Mouse (Mus musculus) limb, embryonic 10.5 days (tissue): ENCODE measurements around the gene Chst15. TPM values are rescaled to one million over a fixed set of nuclear protein-coding genes. Genes with fewer than 3 reads are reported as not detected.
A peak's percentile ranks its signal among the peaks of the same experiment; 100 is the strongest.

Source experiments
- DNase-seq: peaks from one replicate; pipeline ENCODE4 v3.0.0-alpha.2; 2017; ENCODE audit warnings: low spot score
- H3K27ac ChIP-seq: fragments of 300-500 bp; sonication (generic); 2 replicates; pipeline ENCODE4 v1.5.1; 2016; ENCODE audit warnings: mild to moderate bottlenecking
- H3K27me3 ChIP-seq: fragments of 300-500 bp; sonication (generic); 2 replicates; pipeline ENCODE4 v1.6.1; 2016; ENCODE audit warnings: low read depth, mild to moderate bottlenecking; ENCODE audit not compliant: poor library complexity, severe bottlenecking
- H3K36me3 ChIP-seq: fragments of 300-500 bp; sonication (generic); 2 replicates; pipeline ENCODE4 v1.6.1; 2016; ENCODE audit warnings: mild to moderate bottlenecking, moderate library complexity
- H3K4me1 ChIP-seq: fragments of 300-500 bp; sonication (generic); 2 replicates; pipeline ENCODE4 v1.6.1; 2016
- H3K4me3 ChIP-seq: fragments of 300-500 bp; sonication (generic); 2 replicates; pipeline ENCODE4 v1.5.1; 2016; ENCODE audit warnings: mild to moderate bottlenecking, moderate library complexity
- H3K9me3 ChIP-seq: fragments of 300-500 bp; sonication (generic); replicated peaks from 2 replicates; pipeline ENCODE4 v1.6.1; 2016; ENCODE audit warnings: mild to moderate bottlenecking
- WGBS: fragments of 180-500 bp; shearing (Covaris S2); methylation state at CpG from one replicate; pipeline ENCODE4 v1.1.7; 2016; 5-methylcytosine and 5-hydroxymethylcytosine counted together
- polyA plus RNA-seq: library from polyadenylated mRNA; unstranded; fragments of >200 nt; fragmentation: Nextera tagmentation; extraction: Ambion mirVana; gene quantifications from 2 replicates; pipeline ENCODE4 v1.2.1, GENCODE M21; 2016

Gene Chst15
- polyA plus RNA-seq, 1 experiment from 2014 or later, result 9.6 TPM

DNA sequence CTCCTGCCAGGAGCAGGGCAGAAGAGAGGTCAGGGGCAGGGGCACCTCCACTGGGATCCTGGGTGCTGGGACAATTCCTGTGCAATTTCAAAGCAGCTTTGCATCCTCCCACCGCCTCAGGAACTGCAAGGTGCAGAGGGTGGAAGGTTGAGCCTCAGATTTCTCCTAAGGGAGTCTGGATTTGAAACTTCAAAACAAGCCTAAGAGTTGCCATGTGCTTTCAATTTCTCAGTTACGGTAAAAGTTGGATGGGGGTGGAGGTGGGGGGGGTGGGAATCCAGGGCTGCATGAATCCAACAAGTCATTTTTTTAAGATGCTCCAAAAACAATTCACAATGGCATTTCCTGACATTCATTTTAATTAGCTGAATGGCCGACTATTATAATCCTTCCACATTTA lies 129.6 kb downstream of the Chst15 start:
- 37% methylated on average over 3 of the region's 3 CpGs for WGBS
- Histone ChIP-seq H3K4me3 (no peak overlapping the region), H3K27ac (peak overlapping the region; percentile 64; the same call in 1 of the 2 replicates), H3K27me3 (no peaks in the 10 kb centered on the region), H3K36me3 (no peaks in the 10 kb centered on the region), H3K9me3 (no peaks in the 10 kb centered on the region), H3K4me1 (peaks cover 32% of the 10 kb centered on the region)
- no peak for DNase-seq

Other genes starting within 250 kb of the Chst15 start
- gene Cpxm2, start 162.5 kb downstream of the Chst15 start, polyA plus RNA-seq, result 0.11 and 0.49 TPM in 2 replicates